Mouse (Mus musculus): ENCODE measurements around the gene Card10. TPM values are rescaled to one million over a fixed set of nuclear protein-coding genes. Genes with fewer than 3 reads are reported as not detected.
"Not testable (repeated sequence)": the region's sequence is repeated elsewhere in the genome, so short reads cannot be mapped to it uniquely, and the experiment has no call there.

The Card10 gene
- polyA plus RNA-seq (2017; shearing (Covaris generic)) = not detected

GRCm38 (mm10) chr15:78802776-78803391, at the start of gene Card10:
TSS of gene Card10 (minus strand) at chr15:78803042.
- peak; percentile 28 for ATAC-seq

- peak; percentile 89 for ATAC-seq
Measured at GRCm38 (mm10) chr15:78851505-78852153, 48.8 kb upstream of the Card10 start.

- ATAC-seq = no peak
Measured at GRCm38 (mm10) chr15:78850944-78851343, 48.1 kb upstream of the Card10 start.

GRCm38 (mm10) chr15:78850059-78850824, 47.4 kb upstream of the Card10 start:
- no peak for ATAC-seq

GRCm38 (mm10) chr15:78849485-78849884, 46.6 kb upstream of the Card10 start:
- no peak for ATAC-seq

- peak; percentile 46 for ATAC-seq
Measured at GRCm38 (mm10) chr15:78848467-78848866, 45.6 kb upstream of the Card10 start.

- ATAC-seq = not testable (repeated sequence)
Measured at GRCm38 (mm10) chr15:78846805-78847204, 44.0 kb upstream of the Card10 start.

GRCm38 (mm10) chr15:78846352-78846751, 43.5 kb upstream of the Card10 start:
- ATAC-seq = no peak

GRCm38 (mm10) chr15:78845867-78846266, 43.0 kb upstream of the Card10 start:
- ATAC-seq = no peak

GRCm38 (mm10) chr15:78845321-78845720, 42.5 kb upstream of the Card10 start:
- ATAC-seq = no peak

- ATAC-seq = no peak
Measured at GRCm38 (mm10) chr15:78844791-78845190, 41.9 kb upstream of the Card10 start.

- no peak for ATAC-seq
Measured at GRCm38 (mm10) chr15:78843581-78844469, 41.0 kb upstream of the Card10 start.

- ATAC-seq = no peak
Measured at GRCm38 (mm10) chr15:78842371-78843163, 39.7 kb upstream of the Card10 start, which contains the start of gene Cdc42ep1. TSS of gene Cdc42ep1 (plus strand) at chr15:78842624.

GRCm38 (mm10) chr15:78841161-78841790, 38.4 kb upstream of the Card10 start:
- no peak for ATAC-seq

GRCm38 (mm10) chr15:78840751-78841150, 37.9 kb upstream of the Card10 start:
- no peak for ATAC-seq

- ATAC-seq = no peak
Measured at GRCm38 (mm10) chr15:78840241-78840640, 37.4 kb upstream of the Card10 start.

- no peak for ATAC-seq
Measured at GRCm38 (mm10) chr15:78839744-78840143, 36.9 kb upstream of the Card10 start.

- ATAC-seq = no peak
Measured at GRCm38 (mm10) chr15:78836086-78836621, 33.3 kb upstream of the Card10 start.

- peak; percentile 95 for ATAC-seq
Measured at GRCm38 (mm10) chr15:78835200-78836085, 32.6 kb upstream of the Card10 start.

Measured in activated CD4-positive, CD25-positive, alpha-beta regulatory T cell, adult 4 months (primary cell).